Mouse (Mus musculus) intestine, embryonic 16.5 days (tissue): ENCODE measurements around the gene Strc. TPM values are rescaled to one million over a fixed set of nuclear protein-coding genes. Genes with fewer than 3 reads are reported as not detected.

Source experiments
- ATAC-seq: fragments of 200-750 bp; cut with Nextera tagmentation; 2 replicates; pipeline ENCODE4 v1.8.0; 2017; ENCODE audit warnings: moderate TSS enrichment, moderate library complexity
- H3K27ac ChIP-seq: fragments of 300-500 bp; sonication (generic); 2 replicates; pipeline ENCODE4 v1.5.1; 2014; ENCODE audit warnings: mild to moderate bottlenecking, low read length
- H3K27me3 ChIP-seq: fragments of 300-500 bp; sonication (generic); replicated peaks from 2 replicates; pipeline ENCODE4 v1.6.1; 2014; ENCODE audit warnings: low read length, control low read depth, mixed read lengths; ENCODE audit not compliant: control insufficient read depth, insufficient read depth
- H3K36me3 ChIP-seq: fragments of 300-500 bp; sonication (generic); 2 replicates; pipeline ENCODE4 v1.6.1; 2014; ENCODE audit warnings: low read length, control low read depth; ENCODE audit not compliant: control insufficient read depth, insufficient read depth
- H3K4me1 ChIP-seq: fragments of 300-500 bp; sonication (generic); 2 replicates; pipeline ENCODE4 v1.6.1; 2014; ENCODE audit warnings: low read length, control low read depth, mixed read lengths; ENCODE audit not compliant: control insufficient read depth, insufficient read depth
- H3K4me2 ChIP-seq: fragments of 300-500 bp; sonication (generic); 2 replicates; pipeline ENCODE4 v1.6.1; 2014; ENCODE audit warnings: low read depth, low read length, control low read depth
- H3K4me3 ChIP-seq: fragments of 300-500 bp; sonication (generic); 2 replicates; pipeline ENCODE4 v1.5.1; 2014; ENCODE audit warnings: mild to moderate bottlenecking, low read length
- H3K9ac ChIP-seq: fragments of 300-500 bp; sonication (generic); 2 replicates; pipeline ENCODE4 v1.6.1; 2014; ENCODE audit warnings: low read depth, low read length
- H3K9me3 ChIP-seq: fragments of 300-500 bp; sonication (generic); 2 replicates; pipeline ENCODE4 v1.6.1; 2016; ENCODE audit warnings: low read length, control low read depth; ENCODE audit not compliant: control insufficient read depth
- WGBS: fragments of 180-500 bp; shearing (Covaris S2); extraction: QIAGEN DNeasy Blood & Tissue Kit; methylation state at CpG from one replicate; pipeline ENCODE4 v1.1.7; 2014; 5-methylcytosine and 5-hydroxymethylcytosine counted together
- polyA plus RNA-seq: library from polyadenylated mRNA; unstranded; fragments of >200 nt; fragmentation: Nextera tagmentation; extraction: Ambion mirVana; gene quantifications from 2 replicates; pipeline ENCODE4 v1.2.1, GENCODE M21; 2015

Gene Strc
- polyA plus RNA-seq, 1 experiment from 2014 or later, result 0.04 TPM

- no peak overlapping the region for H3K9ac ChIP-seq
- H3K27ac ChIP-seq, result no peak overlapping the region
- H3K27me3 ChIP-seq, result no peaks in the 10 kb centered on the region
- H3K4me3 ChIP-seq, result no peak overlapping the region
- no peaks in the 10 kb centered on the region for H3K9me3 ChIP-seq
- WGBS, result 94% methylated on average over 2 of the region's 2 CpGs
- no peaks in the 10 kb centered on the region for H3K36me3 ChIP-seq
- no peak for ATAC-seq
- no peaks in the 10 kb centered on the region for H3K4me1 ChIP-seq
- H3K4me2 ChIP-seq, result no peak overlapping the region
Measured at GRCm38 (mm10) chr2:121329492-121329891, 57.5 kb downstream of the Strc start.

GRCm38 (mm10) chr2:121323693-121324470, 63.1 kb downstream of the Strc start:
- Histone ChIP-seq H3K4me2 (no peak overlapping the region), H3K4me3 (no peak overlapping the region), H3K4me1 (no peaks in the 10 kb centered on the region), H3K36me3 (no peaks in the 10 kb centered on the region), H3K27ac (no peak overlapping the region), H3K27me3 (no peaks in the 10 kb centered on the region), H3K9ac (no peak overlapping the region), H3K9me3 (no peaks in the 10 kb centered on the region)
- 84% methylated on average over 10 of the region's 10 CpGs for WGBS
- no peak for ATAC-seq

- Histone ChIP-seq H3K27me3 (no peaks in the 10 kb centered on the region), H3K36me3 (no peaks in the 10 kb centered on the region), H3K9ac (no peak overlapping the region), H3K4me1 (no peaks in the 10 kb centered on the region), H3K27ac (no peak overlapping the region), H3K4me2 (no peak overlapping the region), H3K4me3 (no peak overlapping the region), H3K9me3 (no peaks in the 10 kb centered on the region)
- 89% methylated on average over 10 of the region's 10 CpGs for WGBS
- no peak for ATAC-seq
Measured at GRCm38 (mm10) chr2:121323041-121323440, 63.9 kb downstream of the Strc start.

DNA sequence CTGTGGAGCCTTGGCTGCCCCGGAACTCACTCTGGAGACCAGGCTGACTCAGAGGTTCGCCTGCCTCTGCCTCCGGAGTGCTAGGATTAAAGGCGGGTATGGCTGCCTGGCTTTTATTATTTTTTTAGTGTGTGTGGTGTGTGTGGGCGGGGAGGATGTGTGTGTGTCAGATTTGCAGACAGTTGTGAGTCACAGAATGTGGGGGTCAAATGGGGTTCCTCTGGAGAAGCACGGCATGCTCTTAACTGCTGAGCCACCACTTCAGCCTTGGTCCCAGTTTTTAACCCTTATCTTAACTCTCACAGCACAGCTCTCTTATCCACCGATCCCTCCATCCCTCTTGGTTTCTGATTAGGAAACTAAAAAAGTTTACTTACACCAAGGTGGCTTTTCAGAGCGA, 70.7 kb downstream of the Strc start:
- 78% methylated on average over 8 of the region's 8 CpGs for WGBS

More for the DNA sequence above, 70.7 kb downstream of the Strc start:
- ATAC-seq, result no peak
- Histone ChIP-seq H3K36me3 (no peaks in the 10 kb centered on the region), H3K9me3 (no peaks in the 10 kb centered on the region), H3K9ac (no peak overlapping the region), H3K4me3 (no peak overlapping the region), H3K4me2 (no peak overlapping the region), H3K4me1 (no peaks in the 10 kb centered on the region), H3K27me3 (no peaks in the 10 kb centered on the region), H3K27ac (no peak overlapping the region)

Other genes starting within 250 kb of the Strc start
- 16.7 and 17.4 TPM in 2 replicates for gene Adal, start 246.7 kb downstream of the Strc start, polyA plus RNA-seq
- 19.3 and 19.8 TPM in 2 replicates for gene Lcmt2, start 246.5 kb downstream of the Strc start, polyA plus RNA-seq
- 31.8 and 37.2 TPM in 2 replicates for gene Tubgcp4, start 216.5 kb downstream of the Strc start, polyA plus RNA-seq
- gene Zscan29, start 216.0 kb downstream of the Strc start, polyA plus RNA-seq, result 8.3 and 8.6 TPM in 2 replicates
- gene Trp53bp1, start 115.8 kb downstream of the Strc start, polyA plus RNA-seq, result 26.5 and 31.0 TPM in 2 replicates
- 1.9 and 2.6 TPM in 2 replicates for gene Map1a, start 97.6 kb downstream of the Strc start, polyA plus RNA-seq
- 18.7 and 21.4 TPM in 2 replicates for gene Ppip5k1, start 31.8 kb downstream of the Strc start, polyA plus RNA-seq
- gene Ckmt1, start 29.5 kb downstream of the Strc start, polyA plus RNA-seq, result 880 and 1,082 TPM in 2 replicates
- gene Pdia3, start 26.6 kb upstream of the Strc start, polyA plus RNA-seq, result 889 and 911 TPM in 2 replicates
- 1.1 and 1.5 TPM in 2 replicates for gene Catsper2, start 26.6 kb upstream of the Strc start, polyA plus RNA-seq
- gene Ell3, start 57.1 kb upstream of the Strc start, polyA plus RNA-seq, result 6.7 and 7.9 TPM in 2 replicates
- 456 and 469 TPM in 2 replicates for gene Serf2, start 62.0 kb upstream of the Strc start, polyA plus RNA-seq
- gene Hypk, start 66.1 kb upstream of the Strc start, polyA plus RNA-seq, result 88.3 and 89.9 TPM in 2 replicates
- gene Serinc4, start 69.6 kb upstream of the Strc start, polyA plus RNA-seq, result 0.13 TPM in 1 of 2 replicates, not detected in the other
- gene Mfap1b, start 86.9 kb upstream of the Strc start, polyA plus RNA-seq, result 38.2 and 40.2 TPM in 2 replicates
- gene Mfap1a, start 119.5 kb upstream of the Strc start, polyA plus RNA-seq, result 18.7 and 21.5 TPM in 2 replicates
- 4.8 and 5.0 TPM in 2 replicates for gene Wdr76, start 119.6 kb upstream of the Strc start, polyA plus RNA-seq